In genomic region chr1:178318002-178318388, GRCm38 (mm10) we compare ENCODE assay signal across 8 mouse cellular contexts. TPM values are rescaled to one million over a fixed set of nuclear protein-coding genes. Genes with fewer than 3 reads are reported as not detected.
A peak's percentile ranks its signal among the peaks of the same experiment; 100 is the strongest.
DNase-seq lines count a peak whose midpoint lies in the region; ATAC-seq lines count a peak whose summit lies in the region.

No protein-coding gene starts in this region.

- H3K4me1 ChIP-seq in forebrain, embryonic 16.5 days (replicated peaks; ENCODE audit: control insufficient read depth, insufficient read depth, low read length), result peaks cover 17% of the 10 kb centered on the region

- peak overlapping the region; percentile 99 for H3K27ac ChIP-seq in forebrain, embryonic 16.5 days (ENCODE audit: low read length)

- no peaks in the 10 kb centered on the region for H3K27me3 ChIP-seq in forebrain, embryonic 16.5 days (replicated peaks; ENCODE audit: control insufficient read depth, insufficient read depth, low read length)

- peak overlapping the region; percentile 96 for H3K9ac ChIP-seq in forebrain, embryonic 16.5 days (replicated peaks; ENCODE audit: low read depth, low read length)

- intact Hi-C loops in gastrocnemius, postnatal 14 days (cut with DNase I; ENCODE audit: low total_unique reads), result no loop called here

- peak overlapping the region; percentile 82 for H3K4me3 ChIP-seq in forebrain, embryonic 16.5 days (replicated peaks; ENCODE audit: low read length)

- H3K4me2 ChIP-seq in forebrain, embryonic 16.5 days (ENCODE audit: low read length), result peak overlapping the region; percentile 75

- WGBS in forebrain, embryonic 16.5 days, result under 1% methylated on average over 17 of the region's 17 CpGs

- peaks cover 10% of the 10 kb centered on the region for H3K36me3 ChIP-seq in forebrain, embryonic 16.5 days (ENCODE audit: control insufficient read depth, insufficient read depth)

- DNase-seq in kidney, adult 8-10 months, result peak; percentile 91 to 92
- DNase-seq in kidney, adult 11 months, result no peak
- DNase-seq in kidney, postnatal 4 days, result peak; percentile 86 to 92
- peak; percentile 90 for DNase-seq in mesoderm, embryonic 11.5 days (ENCODE audit: low read depth, low spot score)
- DNase-seq in gastrocnemius, postnatal 14 days, result no peak
- DNase-seq in adrenal gland, postnatal 4 days (ENCODE audit: low spot score in 2 of 2), result no peak

- no peaks in the 10 kb centered on the region for H3K9me3 ChIP-seq in forebrain, embryonic 16.5 days (ENCODE audit: control insufficient read depth, low read length)

- peak; percentile 45 for ATAC-seq in activated CD4-positive, CD25-positive, alpha-beta regulatory T cell, adult 4 months
- ATAC-seq in forebrain, embryonic 16.5 days, result peak; percentile 76

RNA-seq across cellular contexts. Expression of gene Cox20, which starts 0.9 kb away (rescaled TPM):
- polyA plus RNA-seq in activated CD4-positive, CD25-positive, alpha-beta regulatory T cell, adult 4 months (2017; shearing (Covaris generic)), result 100 to 1,000 TPM; 176 to 202 TPM
- polyA plus RNA-seq in forebrain, embryonic 16.5 days (2015; fragmentation: Nextera tagmentation; extraction: Ambion mirVana), result 129 and 141 TPM in 2 replicates
- total RNA-seq in gastrocnemius, postnatal 14 days (2021), result 10 to 100 TPM; 25.1 to 30.8 TPM
- 10 to 100 TPM; 76.2 to 81.3 TPM for total RNA-seq in adrenal gland, postnatal 4 days (2021)

RNA-seq across cellular contexts. Expression of gene Hnrnpu, which starts 19.6 kb away (rescaled TPM):
- polyA plus RNA-seq in activated CD4-positive, CD25-positive, alpha-beta regulatory T cell, adult 4 months (2017; shearing (Covaris generic)), result 100 to 1,000 TPM in 1 of 2 experiments, 10 to 100 TPM in 1; 91.3 to 137 TPM
- 261 and 340 TPM in 2 replicates for polyA plus RNA-seq in forebrain, embryonic 16.5 days (2015; fragmentation: Nextera tagmentation; extraction: Ambion mirVana)
- 100 to 1,000 TPM; 143 to 145 TPM for total RNA-seq in gastrocnemius, postnatal 14 days (2021)
- 100 to 1,000 TPM; 475 to 530 TPM for total RNA-seq in adrenal gland, postnatal 4 days (2021)

Comparison
In these comparisons a context has a peak if more than half of its experiments do, and no peak if none do; other contexts are left out.
1. DNase-seq: peak in kidney, adult 8-10 months (2 of 2), kidney, postnatal 4 days (2 of 2) and mesoderm, embryonic 11.5 days (single experiment); none in kidney, adult 11 months (single experiment), gastrocnemius, postnatal 14 days (single experiment) and adrenal gland, postnatal 4 days (0 of 2).